Mouse (Mus musculus) granulocyte monocyte progenitor cell, adult 5-6 weeks (primary cell): ENCODE results near the gene A1cf. TPM values are rescaled to one million over a fixed set of nuclear protein-coding genes. Genes with fewer than 3 reads are reported as not detected.

ENCODE experiments used
- ATAC-seq: replicated peaks from 2 replicates; pipeline ENCODE4 v1.8.0; 2016; ENCODE audit warnings: mild to moderate bottlenecking, moderate TSS enrichment, inconsistent platforms; ENCODE audit not compliant: poor library complexity, severe bottlenecking
- total RNA-seq, 2 experiments: library from RNA; stranded (forward) in 1 of 2; stranded (reverse) in 1 of 2; fragments of 200-712, 200-1000 nt in 1 of 2; fragments of >200 nt in 1 of 2; fragmentation: Nextera tagmentation in 1 of 2; gene quantifications; 2 replicates each; pipeline ENCODE4 v1.2.3; 2014 to 2017

Gene A1cf
- total RNA-seq (2014; fragmentation: Nextera tagmentation): not detected in 2 replicates
- total RNA-seq (2017): not detected in 2 replicates

DNA sequence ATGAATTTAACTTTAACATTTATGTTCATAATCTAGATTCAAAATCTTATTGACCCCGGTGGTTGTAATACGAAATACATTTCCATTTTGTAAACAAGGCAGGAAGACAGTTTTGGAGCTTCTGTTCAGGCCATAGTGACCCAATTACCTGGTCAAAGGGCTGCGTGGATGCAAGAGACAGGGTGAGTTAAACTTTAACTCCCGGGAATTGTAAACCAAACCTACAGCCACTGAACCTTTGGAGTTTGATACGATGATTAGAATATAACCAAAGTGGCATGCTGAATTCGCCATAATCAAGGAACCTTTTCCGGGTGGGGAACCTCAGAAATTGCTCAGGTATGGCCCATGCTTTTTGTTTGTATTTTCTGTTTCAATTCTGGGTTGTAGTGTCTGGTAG, at the start of gene A1cf:
Gene A1cf, plus strand, starts transcription at position 244 of the 400 bp plus-strand sequence.
- ATAC-seq: no peak

DNA sequence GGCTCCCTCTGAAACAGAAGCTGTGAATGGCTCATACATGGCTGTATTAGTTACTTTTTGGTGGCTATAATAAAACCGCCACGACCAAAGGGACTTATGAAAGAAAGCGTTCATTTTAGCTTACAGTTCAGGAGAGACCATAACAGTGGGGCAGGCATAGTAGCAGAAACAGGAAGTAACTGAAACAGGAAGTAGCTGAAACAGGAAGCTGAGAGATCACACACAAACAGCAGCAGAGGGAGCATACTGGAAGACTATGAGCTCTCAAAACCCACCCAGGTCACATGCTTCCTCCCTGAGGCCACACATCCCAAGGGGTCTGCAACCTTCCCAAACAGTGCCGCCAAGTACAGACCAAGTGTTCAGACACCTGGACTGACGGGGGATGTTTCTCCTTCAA, 34.3 kb upstream of the A1cf start:
- peak; percentile 82 for ATAC-seq

GRCm38 (mm10) chr19:31861909-31862308, 6.7 kb upstream of the A1cf start:
- no peak for ATAC-seq

GRCm38 (mm10) chr19:31862512-31863249, 5.9 kb upstream of the A1cf start:
- no peak for ATAC-seq

- ATAC-seq: no peak
Observed at GRCm38 (mm10) chr19:31865451-31865850, 3.1 kb upstream of the A1cf start.

DNA sequence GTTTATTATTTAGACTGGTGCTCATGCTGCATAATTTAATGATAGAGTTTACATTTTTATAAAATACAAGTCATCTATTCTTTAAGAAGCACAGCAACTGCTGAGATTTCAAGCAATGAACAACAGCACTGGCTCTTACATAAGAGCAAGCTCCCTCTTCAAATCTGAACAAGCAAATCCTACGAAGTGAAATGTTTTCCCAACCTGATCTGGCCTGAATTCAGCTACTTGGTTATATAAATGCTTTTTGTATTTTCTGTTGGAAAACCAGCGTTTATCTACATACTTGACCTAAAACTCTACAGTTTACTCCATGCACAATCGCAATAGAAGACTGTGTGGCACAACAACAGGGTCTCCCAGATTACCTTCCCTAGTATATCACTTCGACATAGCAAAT, 488 bp upstream of the A1cf start:
- no peak for ATAC-seq

DNA sequence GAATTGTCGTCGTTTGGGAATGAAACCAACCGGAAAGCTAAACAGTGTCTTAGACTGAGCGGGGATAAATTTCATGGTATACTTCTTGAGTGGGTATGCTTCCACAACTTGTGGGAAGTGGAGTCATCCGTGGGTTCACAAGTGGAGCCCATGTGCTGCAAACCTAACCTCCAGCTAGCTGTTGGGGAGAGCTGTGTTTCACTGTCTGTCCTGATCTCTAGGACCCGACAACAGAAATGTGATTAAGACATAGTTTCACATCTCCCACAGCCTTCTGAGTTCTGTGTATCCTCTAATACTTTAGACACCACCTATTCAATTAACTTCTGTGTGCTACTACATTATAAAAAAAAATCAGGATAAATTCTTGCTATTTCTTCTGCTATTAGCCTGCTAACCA, 407 bp downstream of the A1cf start:
- no peak for ATAC-seq

DNA sequence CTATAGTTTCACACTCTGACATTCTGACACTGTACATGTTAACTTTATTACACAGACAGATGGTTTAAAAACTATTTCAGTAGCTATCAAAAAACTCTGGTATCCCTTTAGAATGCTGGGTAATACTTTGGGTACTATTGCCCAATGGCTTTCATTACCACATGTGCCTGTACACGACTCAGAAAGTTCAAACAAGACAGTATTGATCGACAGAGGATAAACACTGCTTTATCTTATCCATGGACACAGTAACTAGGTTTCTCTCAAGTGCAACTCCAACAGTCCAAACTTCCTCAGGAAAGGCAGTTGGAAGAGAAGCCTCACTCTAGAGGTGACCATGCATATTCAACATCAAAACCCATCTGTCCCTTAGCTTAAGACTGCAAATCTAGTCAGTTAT, 2.8 kb downstream of the A1cf start:
- no peak for ATAC-seq

GRCm38 (mm10) chr19:31877968-31878367, 9.4 kb downstream of the A1cf start:
- no peak for ATAC-seq

GRCm38 (mm10) chr19:31884594-31884993, 16.0 kb downstream of the A1cf start:
- ATAC-seq: no peak

DNA sequence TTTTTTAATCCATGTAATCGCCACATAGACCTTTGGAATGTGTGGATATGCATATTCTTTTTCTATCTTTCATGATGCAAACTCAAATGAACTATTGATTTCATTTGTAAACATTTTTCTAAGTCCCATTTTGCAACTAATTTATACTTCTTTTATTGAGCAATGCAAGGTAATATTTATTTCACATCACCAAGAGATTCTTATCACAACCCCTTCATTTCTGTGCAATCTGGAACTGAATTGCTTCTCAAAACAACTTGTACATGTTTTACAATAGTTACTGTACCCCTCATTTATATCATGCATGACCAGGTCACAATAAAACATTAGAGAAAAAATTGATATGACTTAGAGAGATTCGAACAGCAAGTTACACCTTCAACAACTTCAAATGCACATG, 18.7 kb downstream of the A1cf start:
- ATAC-seq: no peak

GRCm38 (mm10) chr19:31889988-31890387, 21.4 kb downstream of the A1cf start:
- ATAC-seq: no peak

DNA sequence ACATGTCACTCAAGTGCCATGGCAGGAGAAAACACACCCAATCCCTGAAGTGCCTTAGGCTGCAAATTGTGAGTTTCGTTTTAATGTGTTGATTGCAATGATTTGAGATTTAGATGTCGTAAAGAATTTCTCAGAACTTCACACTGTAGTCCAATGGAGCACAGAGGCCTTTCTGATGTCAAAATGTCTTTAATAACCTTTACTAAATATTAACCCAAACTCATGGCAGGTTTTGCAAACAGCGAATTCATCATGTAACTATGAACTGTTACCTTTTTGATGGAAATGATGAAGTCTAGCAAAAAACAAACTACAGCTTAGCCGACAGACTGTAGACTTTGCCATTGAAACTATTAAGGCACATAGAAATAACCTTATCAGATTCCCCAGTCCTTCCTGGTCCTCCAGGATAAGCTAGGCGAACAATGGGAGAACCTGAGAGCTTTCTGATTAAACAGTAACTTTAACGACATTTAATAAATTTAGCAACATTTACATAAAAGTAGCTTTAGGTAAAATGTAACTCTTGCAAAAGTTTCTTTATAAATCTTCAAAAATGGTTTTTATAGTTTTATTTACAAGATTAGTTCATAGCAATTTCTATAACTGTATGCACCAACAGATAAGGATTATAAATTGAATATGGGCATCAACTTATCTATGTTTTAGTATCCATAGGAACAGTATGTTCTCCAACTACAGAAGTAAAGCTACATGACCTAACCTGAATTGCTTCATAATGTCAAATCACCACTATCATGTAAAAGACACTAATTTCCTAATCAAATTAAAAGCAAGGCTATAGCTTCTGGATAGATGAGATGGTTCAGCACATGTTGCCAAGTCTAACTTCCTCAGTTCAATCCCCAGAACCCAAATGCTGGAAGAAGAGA, 22.7 kb downstream of the A1cf start:
- no peak for ATAC-seq

GRCm38 (mm10) chr19:31895971-31896370, 27.4 kb downstream of the A1cf start:
- ATAC-seq: no peak

DNA sequence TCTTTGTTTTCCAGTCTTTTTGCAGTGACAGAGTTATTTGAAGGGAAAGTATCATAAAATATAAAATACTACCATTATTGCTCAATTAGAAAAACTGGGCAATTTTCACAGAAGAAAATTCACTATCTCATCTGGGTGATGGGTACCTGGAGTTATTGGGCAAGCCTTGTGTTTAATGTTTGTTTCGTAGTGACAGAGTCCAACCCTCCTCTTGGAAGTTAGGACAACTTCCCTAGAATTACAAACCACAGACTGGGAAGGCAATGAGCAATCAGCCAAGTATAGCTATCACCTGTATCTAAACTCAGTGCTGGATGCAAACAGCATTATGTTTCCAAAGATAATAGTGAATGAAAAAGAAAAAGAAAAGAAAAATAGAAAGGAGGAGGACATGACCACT, 28.1 kb downstream of the A1cf start:
- no peak for ATAC-seq

DNA sequence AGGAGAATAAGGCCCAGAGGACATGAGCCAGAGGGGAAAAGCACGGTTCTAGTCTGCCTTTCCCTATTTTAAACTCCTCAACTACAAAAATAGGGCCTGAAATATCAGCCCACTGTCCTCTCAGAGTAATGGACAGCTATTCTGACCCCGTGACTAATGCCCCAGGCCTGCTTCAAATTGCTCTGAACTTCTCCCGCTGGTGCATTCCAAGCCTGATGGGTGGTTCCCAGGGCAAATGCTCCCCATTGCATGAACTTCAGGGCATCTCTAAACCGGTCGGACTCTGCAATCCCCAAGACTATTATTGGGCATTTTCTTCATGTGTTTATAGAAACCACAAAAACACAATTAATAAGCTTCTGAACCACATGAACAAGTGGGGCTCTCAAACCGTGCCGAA, 37.1 kb downstream of the A1cf start:
- no peak for ATAC-seq

- peak; percentile 76 for ATAC-seq
Observed at GRCm38 (mm10) chr19:31910423-31910822, 41.9 kb downstream of the A1cf start.

GRCm38 (mm10) chr19:31913946-31914345, 45.4 kb downstream of the A1cf start:
- no peak for ATAC-seq

DNA sequence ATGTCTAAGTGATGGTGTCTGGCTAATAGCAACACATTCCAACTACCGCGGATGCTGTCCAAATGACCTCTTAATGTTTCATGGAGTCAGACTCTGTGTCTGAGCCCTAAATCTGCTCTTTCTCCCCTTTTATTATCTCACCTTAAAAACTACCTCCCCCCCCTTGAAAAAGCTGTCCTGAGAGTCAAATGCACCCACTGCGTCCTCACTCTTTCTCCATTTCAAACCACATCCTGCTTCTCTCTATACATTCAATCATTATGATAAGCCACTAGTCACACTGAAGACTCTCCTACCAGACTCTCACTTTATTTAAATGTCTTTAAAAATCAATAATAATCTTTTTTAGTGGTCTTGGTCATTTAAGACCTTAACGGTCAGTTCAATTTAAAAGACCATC, 51.8 kb downstream of the A1cf start:
- no peak for ATAC-seq

- no peak for ATAC-seq
Observed at GRCm38 (mm10) chr19:31921852-31922251, 53.3 kb downstream of the A1cf start.

DNA sequence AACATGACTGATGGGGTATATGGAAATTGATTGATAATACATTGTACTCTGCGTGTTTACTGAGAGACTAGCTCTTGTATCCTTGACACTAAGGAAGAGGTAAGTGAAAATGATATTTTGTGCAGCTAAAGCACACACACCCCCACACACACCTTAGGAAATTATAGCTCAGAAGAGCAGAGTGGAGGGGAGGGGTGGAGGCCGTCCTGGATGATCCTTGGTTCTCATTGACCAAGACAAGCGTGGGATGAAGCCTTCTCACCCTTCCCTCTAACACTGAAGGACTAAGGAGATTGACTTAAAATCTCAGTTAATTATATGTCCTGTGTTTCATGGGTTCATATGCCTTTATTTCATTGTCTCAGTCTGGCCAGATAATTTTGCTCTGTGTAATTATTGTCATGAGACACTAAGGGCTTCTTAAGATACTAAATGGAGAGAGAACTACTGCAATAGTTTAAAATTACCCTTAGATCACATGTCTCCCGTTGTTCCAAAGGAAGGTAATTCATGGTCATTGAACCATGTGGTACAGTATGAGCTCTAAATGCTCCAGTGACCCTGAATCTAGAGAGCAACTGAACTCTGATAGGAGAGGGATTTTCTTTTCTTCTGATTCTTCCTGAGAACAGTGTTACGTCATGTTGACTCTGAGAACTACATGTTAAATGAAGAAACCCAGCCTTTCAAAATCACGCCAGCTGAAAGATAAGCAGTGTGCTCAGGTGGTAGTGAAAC, 55.2 kb downstream of the A1cf start:
- ATAC-seq: no peak
